Mouse (Mus musculus): ENCODE measurements around the gene Stk38.

- TF ChIP-seq POLR2A (IDR thresholded peaks at IDR 0.05; ENCODE audit: extremely low read depth, insufficient read depth, low read length) = no peak
- peak; percentile 31; the same call in 1 of the 2 replicates for TF ChIP-seq CTCF (IDR thresholded peaks at IDR 0.05; ENCODE audit: extremely low read depth, insufficient read depth, low read length)
Measured at GRCm38 (mm10) chr17:29020444-29020843, 12.6 kb upstream of the Stk38 start.
